Mouse (Mus musculus) 416B (cell line): ENCODE data around the gene D630045J12Rik.

Experiments
- DNase-seq: peaks from one replicate; pipeline ENCODE4 v3.0.0; 2011; ENCODE audit warnings: low read depth

The D630045J12Rik gene

GRCm38 (mm10) chr6:38192952-38193351, 60.9 kb downstream of the D630045J12Rik start:
- DNase-seq: no peak

- DNase-seq: peak; percentile 17
Measured at GRCm38 (mm10) chr6:38186312-38186950, 67.4 kb downstream of the D630045J12Rik start.

- no peak for DNase-seq
Measured at GRCm38 (mm10) chr6:38184791-38185190, 69.0 kb downstream of the D630045J12Rik start.

GRCm38 (mm10) chr6:38181756-38182318, 72.0 kb downstream of the D630045J12Rik start:
- DNase-seq: no peak

GRCm38 (mm10) chr6:38180669-38181068, 73.1 kb downstream of the D630045J12Rik start:
- DNase-seq: no peak

GRCm38 (mm10) chr6:38165385-38165784, 88.4 kb downstream of the D630045J12Rik start:
- no peak for DNase-seq

GRCm38 (mm10) chr6:38164705-38165104, 89.1 kb downstream of the D630045J12Rik start:
- no peak for DNase-seq

- DNase-seq: no peak
Measured at GRCm38 (mm10) chr6:38162825-38163504, 90.8 kb downstream of the D630045J12Rik start.

- no peak for DNase-seq
Measured at GRCm38 (mm10) chr6:38160556-38160955, 93.3 kb downstream of the D630045J12Rik start.

GRCm38 (mm10) chr6:38160102-38160501, 93.7 kb downstream of the D630045J12Rik start:
- DNase-seq: peak; percentile 81

- DNase-seq: no peak
Measured at GRCm38 (mm10) chr6:38159576-38159975, 94.2 kb downstream of the D630045J12Rik start.

- no peak for DNase-seq
Measured at GRCm38 (mm10) chr6:38157925-38158324, 95.9 kb downstream of the D630045J12Rik start.

- DNase-seq: no peak
Measured at GRCm38 (mm10) chr6:38156204-38156603, 97.6 kb downstream of the D630045J12Rik start.

GRCm38 (mm10) chr6:38152305-38152704, 101.5 kb downstream of the D630045J12Rik start:
- no peak for DNase-seq

- no peak for DNase-seq
Measured at GRCm38 (mm10) chr6:38149483-38149882, 104.3 kb downstream of the D630045J12Rik start.

- DNase-seq: no peak
Measured at GRCm38 (mm10) chr6:38148626-38149025, 105.2 kb downstream of the D630045J12Rik start.

GRCm38 (mm10) chr6:38147301-38147700, 106.5 kb downstream of the D630045J12Rik start:
- DNase-seq: no peak

- DNase-seq: no peak
Measured at GRCm38 (mm10) chr6:38145463-38146065, 108.2 kb downstream of the D630045J12Rik start.

- no peak for DNase-seq
Measured at GRCm38 (mm10) chr6:38144161-38144998, 109.4 kb downstream of the D630045J12Rik start.

GRCm38 (mm10) chr6:38140402-38140801, 113.4 kb downstream of the D630045J12Rik start:
- no peak for DNase-seq

- DNase-seq: peak; percentile 12
Measured at GRCm38 (mm10) chr6:38139086-38139485, 114.7 kb downstream of the D630045J12Rik start.
